Mouse (Mus musculus) hindbrain, postnatal 0 days (tissue): ENCODE measurements at regions not wholly inside any gene's neighbourhood (a gene's known extent, or its start where the extent isn't known, plus 50 kb on each side); places are given as distances from the start of the nearest gene placed in this dataset.
A peak's percentile ranks its signal among the peaks of the same experiment; 100 is the strongest.

Source experiments
- ATAC-seq: fragments of 200-750 bp; cut with Nextera tagmentation; 2 replicates; pipeline ENCODE4 v1.8.0; 2017; ENCODE audit warnings: mild to moderate bottlenecking, moderate TSS enrichment, moderate library complexity
- DNase-seq: peaks from one replicate; pipeline ENCODE4 v3.0.0-alpha.2; 2015; ENCODE audit warnings: low spot score
- H3K27ac ChIP-seq: fragments of 300-500 bp; sonication (generic); 2 replicates; pipeline ENCODE4 v1.5.1; 2014; ENCODE audit warnings: mild to moderate bottlenecking
- H3K27me3 ChIP-seq: fragments of 300-500 bp; sonication (generic); 2 replicates; pipeline ENCODE4 v1.6.1; 2014; ENCODE audit warnings: low read length, mixed read lengths; ENCODE audit not compliant: insufficient read depth
- H3K36me3 ChIP-seq: fragments of 300-500 bp; sonication (generic); 2 replicates; pipeline ENCODE4 v1.6.1; 2014; ENCODE audit warnings: low read length, mixed read lengths; ENCODE audit not compliant: insufficient read depth
- H3K4me1 ChIP-seq: fragments of 300-500 bp; sonication (generic); 2 replicates; pipeline ENCODE4 v1.6.1; 2014; ENCODE audit warnings: antibody characterized with exemption, low read length, mixed read lengths; ENCODE audit not compliant: insufficient read depth
- H3K4me2 ChIP-seq: fragments of 300-500 bp; sonication (generic); 2 replicates; pipeline ENCODE4 v1.6.1; 2014; ENCODE audit warnings: low read depth, mild to moderate bottlenecking, low read length, moderate library complexity, mixed read lengths
- H3K4me3 ChIP-seq: fragments of 300-500 bp; sonication (generic); 2 replicates; pipeline ENCODE4 v1.5.1; 2014; ENCODE audit warnings: low read length
- H3K9ac ChIP-seq: fragments of 300-500 bp; sonication (generic); replicated peaks from 2 replicates; pipeline ENCODE4 v1.6.1; 2014; ENCODE audit warnings: mild to moderate bottlenecking, low read length, moderate library complexity, mixed read lengths
- H3K9me3 ChIP-seq: fragments of 300-500 bp; sonication (generic); 2 replicates; pipeline ENCODE4 v1.6.1; 2016; ENCODE audit warnings: low read length, mixed read lengths
- CTCF ChIP-seq: IDR thresholded peaks from 2 replicates; pipeline ENCODE4 v1.5.1; 2016; ENCODE audit warnings: antibody characterized with exemption, control low read depth, low read depth
- WGBS: fragments of 180-500 bp; shearing (Covaris S2); extraction: QIAGEN DNeasy Blood & Tissue Kit; methylation state at CpG from one replicate; pipeline ENCODE4 v1.1.7; 2014; 5-methylcytosine and 5-hydroxymethylcytosine counted together

- no peak overlapping the region for H3K27ac ChIP-seq
- no peak for ATAC-seq
- H3K4me2 ChIP-seq = no peak overlapping the region
- no peaks in the 10 kb centered on the region for H3K27me3 ChIP-seq
- H3K36me3 ChIP-seq = no peaks in the 10 kb centered on the region
- H3K4me3 ChIP-seq = no peak overlapping the region
- H3K9ac ChIP-seq = no peak overlapping the region
- no peak for DNase-seq
- no peaks in the 10 kb centered on the region for H3K4me1 ChIP-seq
- WGBS = 88% methylated on average over 6 of the region's 6 CpGs
- TF ChIP-seq CTCF = no peak
- H3K9me3 ChIP-seq = no peaks in the 10 kb centered on the region
Measured at GRCm38 (mm10) chr3:126109371-126109770, 171.0 kb upstream of the Ugt8a start.

- no peak overlapping the region for H3K4me3 ChIP-seq
- no peaks in the 10 kb centered on the region for H3K9me3 ChIP-seq
- ATAC-seq = no peak
- WGBS = 84% methylated on average over 2 of the region's 2 CpGs
- TF ChIP-seq CTCF = no peak
- H3K4me2 ChIP-seq = no peak overlapping the region
- no peak for DNase-seq
- H3K27ac ChIP-seq = no peak overlapping the region
- H3K9ac ChIP-seq = no peak overlapping the region
- no peaks in the 10 kb centered on the region for H3K4me1 ChIP-seq
- no peaks in the 10 kb centered on the region for H3K36me3 ChIP-seq
- H3K27me3 ChIP-seq = no peaks in the 10 kb centered on the region
Measured at GRCm38 (mm10) chr3:126117849-126118248, 179.4 kb upstream of the Ugt8a start.

DNA sequence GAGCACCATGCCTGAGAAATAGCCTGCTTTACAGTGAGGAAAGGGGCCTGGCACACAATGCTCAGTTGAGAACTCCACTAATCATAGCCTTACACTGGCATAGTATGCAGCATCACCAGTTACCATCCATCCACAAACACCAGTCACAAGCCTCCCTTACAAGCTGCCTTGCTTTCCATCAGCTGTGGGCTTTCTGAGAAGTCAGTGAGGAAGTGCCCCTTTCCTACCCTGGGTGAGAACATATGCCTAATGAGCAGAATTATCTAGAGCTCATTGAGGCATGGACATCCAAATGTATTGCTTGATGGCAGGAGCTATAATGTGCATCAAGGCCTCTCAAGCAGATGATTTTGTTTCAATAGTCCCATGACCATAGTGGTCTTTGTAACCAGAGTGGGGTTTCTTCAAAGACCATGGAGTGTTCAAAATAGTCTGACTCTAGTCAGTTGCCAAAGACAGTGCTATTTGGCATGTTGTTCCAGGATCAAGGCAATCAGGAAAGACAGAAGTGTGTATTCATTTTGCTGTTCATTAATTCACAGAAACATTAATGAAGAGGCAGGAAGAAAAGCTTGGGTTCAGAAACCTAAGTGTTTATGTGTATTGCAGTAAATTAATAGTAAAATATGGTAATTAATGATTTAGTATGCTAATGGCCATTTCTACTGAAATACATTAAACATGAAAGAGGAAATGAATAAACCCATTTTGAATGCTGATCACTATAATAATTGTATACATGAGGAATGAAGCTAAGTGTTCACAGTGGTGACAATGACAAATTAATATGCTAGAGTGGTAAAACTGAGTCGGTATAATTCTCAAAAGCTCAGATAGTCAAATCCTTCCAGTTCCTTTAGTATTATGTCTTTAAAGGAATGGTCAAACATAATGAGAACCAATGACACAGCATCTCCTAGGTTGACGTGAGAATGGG, 184.2 kb upstream of the Ugt8a start:
- H3K9me3 ChIP-seq = no peaks in the 10 kb centered on the region
- H3K4me3 ChIP-seq = no peak overlapping the region
- DNase-seq = no peak
- H3K36me3 ChIP-seq = no peaks in the 10 kb centered on the region
- H3K4me1 ChIP-seq = no peaks in the 10 kb centered on the region
- no peak for ATAC-seq
- TF ChIP-seq CTCF = no peak
- no peaks in the 10 kb centered on the region for H3K27me3 ChIP-seq
- H3K9ac ChIP-seq = no peak overlapping the region
- 82% methylated on average over 2 of the region's 2 CpGs for WGBS
- H3K27ac ChIP-seq = no peak overlapping the region
- H3K4me2 ChIP-seq = no peak overlapping the region

GRCm38 (mm10) chr3:126166542-126166941, 196.9 kb upstream of the Arsj start:
- WGBS = 77% methylated on average over 1 of the region's 1 CpGs
- H3K9ac ChIP-seq = no peak overlapping the region
- no peaks in the 10 kb centered on the region for H3K36me3 ChIP-seq
- H3K27me3 ChIP-seq = no peaks in the 10 kb centered on the region
- H3K4me1 ChIP-seq = no peaks in the 10 kb centered on the region
- no peak overlapping the region for H3K4me3 ChIP-seq
- DNase-seq = no peak
- H3K4me2 ChIP-seq = no peak overlapping the region
- TF ChIP-seq CTCF = no peak
- no peak overlapping the region for H3K27ac ChIP-seq
- no peaks in the 10 kb centered on the region for H3K9me3 ChIP-seq
- no peak for ATAC-seq

DNA sequence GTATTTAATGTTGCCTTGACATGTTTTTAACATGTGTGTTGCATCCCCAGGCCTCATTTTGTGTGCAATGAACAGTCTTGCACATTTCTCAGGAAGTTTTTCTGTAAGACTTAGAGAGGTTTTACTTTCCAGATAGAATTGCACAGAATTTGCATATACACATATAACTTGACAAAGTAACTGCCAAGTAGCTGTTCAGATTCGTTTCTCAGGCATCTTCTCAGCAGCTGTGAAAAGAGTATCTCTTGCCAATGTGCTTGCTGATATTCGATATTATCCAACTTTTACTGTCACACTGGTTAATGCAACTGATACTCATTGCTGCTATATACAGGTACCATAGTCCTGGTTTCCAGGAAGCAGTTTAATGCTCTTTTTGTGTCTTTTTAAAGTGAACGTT, 154.5 kb upstream of the Arsj start:
- Histone ChIP-seq H3K9me3 (no peaks in the 10 kb centered on the region), H3K4me3 (no peak overlapping the region), H3K27me3 (no peaks in the 10 kb centered on the region), H3K4me2 (no peak overlapping the region), H3K36me3 (no peaks in the 10 kb centered on the region), H3K27ac (no peak overlapping the region), H3K9ac (no peak overlapping the region), H3K4me1 (no peaks in the 10 kb centered on the region)
- DNase-seq (no peak), ATAC-seq (no peak)
- TF ChIP-seq CTCF = no peak
- WGBS = 70% methylated on average over 3 of the region's 3 CpGs

- ATAC-seq = 0 out of 2 replicates have a peak, but pooled peaks have one; percentile 38
Measured at GRCm38 (mm10) chr3:126210226-126210625, 153.3 kb upstream of the Arsj start.

DNA sequence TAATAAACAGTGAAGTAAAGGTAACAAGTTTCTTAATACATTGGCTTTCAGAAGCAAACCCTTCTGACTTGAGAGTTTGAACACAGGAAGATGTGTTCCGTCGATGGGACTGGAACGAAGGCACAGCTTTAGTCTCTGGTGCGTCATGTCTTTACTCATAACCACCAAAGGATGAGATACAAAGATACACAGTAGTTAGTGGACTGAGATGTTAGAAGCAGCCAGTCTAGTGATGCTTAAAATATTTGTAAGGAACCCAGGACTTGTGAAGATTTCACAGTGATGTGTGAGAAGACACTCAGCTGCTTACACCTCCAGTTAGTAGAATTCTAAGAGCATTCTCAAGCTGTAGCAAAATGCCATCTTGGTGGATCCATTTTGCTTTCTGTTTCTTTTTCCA, 135.9 kb upstream of the Arsj start:
- Histone ChIP-seq H3K4me3 (no peak overlapping the region), H3K4me2 (no peak overlapping the region), H3K9ac (no peak overlapping the region), H3K36me3 (no peaks in the 10 kb centered on the region), H3K4me1 (no peaks in the 10 kb centered on the region), H3K27me3 (no peaks in the 10 kb centered on the region), H3K27ac (no peak overlapping the region), H3K9me3 (no peaks in the 10 kb centered on the region)
- TF ChIP-seq CTCF = no peak
- 89% methylated on average over 4 of the region's 4 CpGs for WGBS
- DNase-seq (no peak), ATAC-seq (no peak)

More at GRCm38 (mm10) chr3:126210226-126210625, 153.3 kb upstream of the Arsj start:
- no peak overlapping the region for H3K4me3 ChIP-seq
- no peaks in the 10 kb centered on the region for H3K36me3 ChIP-seq
- TF ChIP-seq CTCF = no peak
- no peaks in the 10 kb centered on the region for H3K9me3 ChIP-seq
- no peaks in the 10 kb centered on the region for H3K4me1 ChIP-seq
- no peaks in the 10 kb centered on the region for H3K27me3 ChIP-seq
- 62% methylated on average over 1 of the region's 1 CpGs for WGBS
- DNase-seq = peak; percentile 72
- no peak overlapping the region for H3K9ac ChIP-seq
- no peak overlapping the region for H3K27ac ChIP-seq
- H3K4me2 ChIP-seq = no peak overlapping the region
